Mouse (Mus musculus): Measurements from ENCODE around the gene Gpatch11. TPM values are rescaled to one million over a fixed set of nuclear protein-coding genes. Genes with fewer than 3 reads are reported as not detected.
"Not testable (repeated sequence)": the region's sequence is repeated elsewhere in the genome, so short reads cannot be mapped to it uniquely, and the experiment has no call there.

Gpatch11 gene
- polyA plus RNA-seq (2015; fragmentation: Nextera tagmentation; extraction: Ambion mirVana): 50.9 and 51.6 TPM in 2 replicates

DNA sequence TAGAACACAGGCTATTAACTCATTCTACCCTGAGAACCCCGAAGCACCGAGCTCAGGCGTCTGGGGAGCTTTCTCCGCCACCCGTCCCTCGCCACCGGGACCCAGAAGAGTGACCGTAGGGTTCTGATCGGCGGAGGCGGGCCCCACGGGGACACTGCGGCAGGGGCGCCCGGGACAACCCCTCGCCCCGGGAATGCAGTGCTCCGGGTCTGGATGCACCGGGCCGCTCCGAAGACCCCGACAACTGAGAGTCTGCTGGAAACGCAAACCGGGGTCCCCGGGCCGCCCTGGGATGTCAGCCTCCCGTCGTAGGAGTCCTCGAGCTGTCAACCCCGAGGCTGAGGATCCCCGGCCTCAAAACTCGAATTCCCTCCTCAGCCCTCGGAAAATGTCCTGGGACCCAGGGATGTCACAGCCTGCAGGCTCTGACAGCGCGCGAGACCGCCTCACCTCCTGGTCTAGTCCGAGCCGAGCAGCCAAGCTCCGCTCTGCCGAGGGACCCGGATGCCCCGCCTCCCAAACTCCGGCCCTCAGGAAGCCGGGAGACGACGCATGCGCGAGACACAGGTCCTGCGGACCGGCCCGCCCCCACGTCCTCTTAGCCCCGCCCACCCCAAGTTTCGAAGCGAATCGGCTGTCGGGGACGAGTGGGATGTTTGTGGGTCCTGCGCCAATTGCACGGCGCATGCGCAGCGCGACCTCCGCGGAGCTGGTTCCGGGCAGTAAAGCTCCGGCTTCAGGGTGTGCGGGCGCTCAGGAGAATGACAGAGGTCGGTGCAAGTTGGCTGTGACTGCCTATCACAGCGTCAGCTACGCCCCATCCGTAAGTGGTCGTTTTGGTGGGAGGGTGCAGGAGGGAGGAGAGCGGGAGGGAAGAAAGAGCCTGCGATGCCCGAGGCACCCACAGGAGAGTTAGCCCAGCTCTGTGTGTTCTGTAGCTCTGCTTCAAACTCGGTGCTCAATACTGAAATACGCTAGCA is at the start of gene Gpatch11, which contains the start of gene Heatr5b:
TSS of gene Gpatch11 (plus strand) at position 712 of the 980 bp plus-strand sequence.
TSS of gene Heatr5b (minus strand) at position 509 of the 980 bp plus-strand sequence.
- Histone ChIP-seq H3K36me3 (ENCODE audit: control insufficient read depth, insufficient read depth, low read length) (peaks cover 12% of the 10 kb centered on the region), H3K4me3 (ENCODE audit: low read depth, low read length) (peak within 1 kb of the TSS; percentile 89), H3K27ac (ENCODE audit: low read length) (peak within 1 kb of the TSS; percentile 87), H3K4me2 (ENCODE audit: low read length) (peak within 1 kb of the TSS; percentile 94), H3K9ac (ENCODE audit: low read depth, low read length) (peak within 1 kb of the TSS; percentile 93), H3K4me1 (ENCODE audit: control insufficient read depth, insufficient read depth, low read length) (peaks cover 21% of the 10 kb centered on the region), H3K9me3 (replicated peaks; ENCODE audit: control insufficient read depth, low read length, poor library complexity, severe bottlenecking) (no peaks in the 10 kb centered on the region), H3K27me3 (ENCODE audit: control insufficient read depth, insufficient read depth, low read depth, low read length) (no peaks in the 10 kb centered on the region)
- ATAC-seq: peak; percentile 99
- WGBS: under 1% methylated on average over 81 of the region's 81 CpGs

- H3K9ac ChIP-seq (ENCODE audit: low read depth, low read length); H3K27me3 ChIP-seq (ENCODE audit: control insufficient read depth, insufficient read depth, low read depth, low read length); H3K4me2 ChIP-seq (ENCODE audit: low read length); H3K9me3 ChIP-seq (replicated peaks; ENCODE audit: control insufficient read depth, low read length, poor library complexity, severe bottlenecking); H3K4me1 ChIP-seq (ENCODE audit: control insufficient read depth, insufficient read depth, low read length); ATAC-seq; H3K27ac ChIP-seq (ENCODE audit: low read length); H3K4me3 ChIP-seq (ENCODE audit: low read depth, low read length): not testable (repeated sequence)
- 71% methylated on average over 3 of the region's 3 CpGs for WGBS
- H3K36me3 ChIP-seq (ENCODE audit: control insufficient read depth, insufficient read depth, low read length): peaks cover 11% of the 10 kb centered on the region
Observed at GRCm38 (mm10) chr17:78788273-78788672, 47.1 kb upstream of the Gpatch11 start.

- H3K9ac ChIP-seq (ENCODE audit: low read depth, low read length): no peak overlapping the region
- H3K36me3 ChIP-seq (ENCODE audit: control insufficient read depth, insufficient read depth, low read length): peaks cover 22% of the 10 kb centered on the region
Observed at GRCm38 (mm10) chr17:78791068-78791689, 44.2 kb upstream of the Gpatch11 start.

GRCm38 (mm10) chr17:78791690-78792070 is 43.7 kb upstream of the Gpatch11 start:
- H3K9ac ChIP-seq (ENCODE audit: low read depth, low read length): no peak overlapping the region
- no peaks in the 10 kb centered on the region for H3K4me1 ChIP-seq (ENCODE audit: control insufficient read depth, insufficient read depth, low read length)
- no peak for ATAC-seq
- H3K4me3 ChIP-seq (ENCODE audit: low read depth, low read length): no peak overlapping the region
- no peaks in the 10 kb centered on the region for H3K27me3 ChIP-seq (ENCODE audit: control insufficient read depth, insufficient read depth, low read depth, low read length)
- H3K9me3 ChIP-seq (replicated peaks; ENCODE audit: control insufficient read depth, low read length, poor library complexity, severe bottlenecking): no peaks in the 10 kb centered on the region
- H3K27ac ChIP-seq (ENCODE audit: low read length): no peak overlapping the region
- WGBS: 92% methylated on average over 3 of the region's 3 CpGs
- no peak overlapping the region for H3K4me2 ChIP-seq (ENCODE audit: low read length)
- H3K36me3 ChIP-seq (ENCODE audit: control insufficient read depth, insufficient read depth, low read length): peaks cover 22% of the 10 kb centered on the region

More at GRCm38 (mm10) chr17:78791068-78791689, 44.2 kb upstream of the Gpatch11 start:
- no peaks in the 10 kb centered on the region for H3K9me3 ChIP-seq (replicated peaks; ENCODE audit: control insufficient read depth, low read length, poor library complexity, severe bottlenecking)
- no peak overlapping the region for H3K4me3 ChIP-seq (ENCODE audit: low read depth, low read length)
- H3K4me1 ChIP-seq (ENCODE audit: control insufficient read depth, insufficient read depth, low read length): no peaks in the 10 kb centered on the region
- ATAC-seq: no peak
- H3K27ac ChIP-seq (ENCODE audit: low read length): no peak overlapping the region
- H3K4me2 ChIP-seq (ENCODE audit: low read length): no peak overlapping the region
- H3K27me3 ChIP-seq (ENCODE audit: control insufficient read depth, insufficient read depth, low read depth, low read length): no peaks in the 10 kb centered on the region
- 76% methylated on average over 7 of the region's 7 CpGs for WGBS

DNA sequence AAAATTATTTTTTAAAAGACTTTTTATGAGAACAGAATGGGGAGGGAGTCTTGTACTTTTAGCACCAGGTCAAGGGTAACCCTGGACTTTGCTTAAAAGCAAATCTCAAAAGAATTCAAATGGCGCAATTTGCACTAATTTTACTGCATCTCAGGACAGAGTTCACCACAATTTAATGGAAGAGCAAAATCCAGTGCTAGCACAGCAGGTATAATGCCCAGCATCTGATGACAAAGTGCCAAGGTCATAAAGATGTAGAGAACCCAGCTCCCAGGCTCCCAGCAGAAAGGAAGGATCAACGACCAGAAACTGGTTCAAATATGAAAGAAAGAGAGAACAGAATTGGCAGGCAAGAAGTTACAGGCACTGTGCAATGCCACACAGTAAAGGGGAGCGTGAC is 43.2 kb upstream of the Gpatch11 start:
- no peaks in the 10 kb centered on the region for H3K27me3 ChIP-seq (ENCODE audit: control insufficient read depth, insufficient read depth, low read depth, low read length)
- H3K36me3 ChIP-seq (ENCODE audit: control insufficient read depth, insufficient read depth, low read length): peaks cover 22% of the 10 kb centered on the region
- H3K9me3 ChIP-seq (replicated peaks; ENCODE audit: control insufficient read depth, low read length, poor library complexity, severe bottlenecking): no peaks in the 10 kb centered on the region
- no peak for ATAC-seq
- 85% methylated on average over 3 of the region's 3 CpGs for WGBS
- no peak overlapping the region for H3K4me2 ChIP-seq (ENCODE audit: low read length)
- no peak overlapping the region for H3K27ac ChIP-seq (ENCODE audit: low read length)
- no peaks in the 10 kb centered on the region for H3K4me1 ChIP-seq (ENCODE audit: control insufficient read depth, insufficient read depth, low read length)
- H3K9ac ChIP-seq (ENCODE audit: low read depth, low read length): no peak overlapping the region
- H3K4me3 ChIP-seq (ENCODE audit: low read depth, low read length): no peak overlapping the region

- peaks cover 18% of the 10 kb centered on the region for H3K36me3 ChIP-seq (ENCODE audit: control insufficient read depth, insufficient read depth, low read length)
- H3K9me3 ChIP-seq (replicated peaks; ENCODE audit: control insufficient read depth, low read length, poor library complexity, severe bottlenecking): no peaks in the 10 kb centered on the region
- WGBS: 87% methylated on average over 5 of the region's 5 CpGs
Observed at GRCm38 (mm10) chr17:78794390-78794789, 41.0 kb upstream of the Gpatch11 start.

GRCm38 (mm10) chr17:78797222-78797621 is 38.1 kb upstream of the Gpatch11 start:
- no peak for ATAC-seq
- peaks cover 25% of the 10 kb centered on the region for H3K36me3 ChIP-seq (ENCODE audit: control insufficient read depth, insufficient read depth, low read length)
- H3K9ac ChIP-seq (ENCODE audit: low read depth, low read length): no peak overlapping the region
- H3K4me3 ChIP-seq (ENCODE audit: low read depth, low read length): no peak overlapping the region
- H3K27ac ChIP-seq (ENCODE audit: low read length): no peak overlapping the region
- H3K27me3 ChIP-seq (ENCODE audit: control insufficient read depth, insufficient read depth, low read depth, low read length): no peaks in the 10 kb centered on the region
- 93% methylated on average over 1 of the region's 1 CpGs for WGBS
- no peaks in the 10 kb centered on the region for H3K9me3 ChIP-seq (replicated peaks; ENCODE audit: control insufficient read depth, low read length, poor library complexity, severe bottlenecking)
- H3K4me2 ChIP-seq (ENCODE audit: low read length): no peak overlapping the region
- no peaks in the 10 kb centered on the region for H3K4me1 ChIP-seq (ENCODE audit: control insufficient read depth, insufficient read depth, low read length)

More at GRCm38 (mm10) chr17:78794390-78794789, 41.0 kb upstream of the Gpatch11 start:
- Histone ChIP-seq H3K4me3 (ENCODE audit: low read depth, low read length) (no peak overlapping the region), H3K27me3 (ENCODE audit: control insufficient read depth, insufficient read depth, low read depth, low read length) (no peaks in the 10 kb centered on the region), H3K9ac (ENCODE audit: low read depth, low read length) (no peak overlapping the region), H3K4me2 (ENCODE audit: low read length) (no peak overlapping the region), H3K4me1 (ENCODE audit: control insufficient read depth, insufficient read depth, low read length) (no peaks in the 10 kb centered on the region), H3K27ac (ENCODE audit: low read length) (no peak overlapping the region)
- no peak for ATAC-seq

DNA sequence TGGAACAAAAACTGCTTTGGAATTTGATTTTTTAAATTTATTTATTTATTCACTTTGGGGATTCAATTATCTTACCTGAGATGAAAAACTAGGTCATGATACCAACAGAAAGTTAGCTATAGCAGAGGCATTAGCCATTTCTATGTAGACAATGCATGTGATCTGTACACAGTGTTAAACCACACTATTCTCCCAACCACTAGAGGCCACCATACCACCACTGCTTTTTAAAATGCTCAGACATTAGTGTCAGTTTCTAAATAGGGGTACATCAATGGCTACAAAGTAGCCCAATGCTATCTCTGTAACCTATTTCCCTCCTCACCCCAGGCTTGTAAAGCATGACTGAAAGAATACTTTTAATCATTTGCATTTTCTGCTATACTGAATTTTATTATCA is 26.3 kb upstream of the Gpatch11 start:
- Histone ChIP-seq H3K9me3 (replicated peaks; ENCODE audit: control insufficient read depth, low read length, poor library complexity, severe bottlenecking) (no peaks in the 10 kb centered on the region), H3K27me3 (ENCODE audit: control insufficient read depth, insufficient read depth, low read depth, low read length) (no peaks in the 10 kb centered on the region), H3K9ac (ENCODE audit: low read depth, low read length) (no peak overlapping the region), H3K4me3 (ENCODE audit: low read depth, low read length) (no peak overlapping the region), H3K36me3 (ENCODE audit: control insufficient read depth, insufficient read depth, low read length) (peaks cover 26% of the 10 kb centered on the region), H3K4me1 (ENCODE audit: control insufficient read depth, insufficient read depth, low read length) (no peaks in the 10 kb centered on the region), H3K27ac (ENCODE audit: low read length) (no peak overlapping the region), H3K4me2 (ENCODE audit: low read length) (no peak overlapping the region)
- ATAC-seq: no peak

DNA sequence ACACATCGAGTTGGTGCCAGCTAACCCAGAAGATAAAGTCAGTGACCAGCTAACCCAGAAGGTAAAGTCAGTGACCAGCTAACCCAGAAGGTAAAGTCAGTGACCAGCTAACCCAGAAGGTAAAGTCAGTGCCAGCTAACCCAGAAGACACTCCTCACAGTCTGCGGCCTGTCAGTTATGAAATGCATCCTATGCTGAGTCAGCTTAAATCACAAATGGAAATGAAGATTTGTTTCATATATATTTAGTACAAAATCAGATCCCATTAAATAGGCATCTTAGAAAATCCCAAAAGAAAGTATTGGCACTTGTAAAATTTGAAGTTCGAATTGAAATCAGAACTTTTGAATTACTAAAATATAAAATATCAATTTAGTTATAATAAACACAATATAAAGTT is 25.8 kb upstream of the Gpatch11 start:
- peaks cover 22% of the 10 kb centered on the region for H3K36me3 ChIP-seq (ENCODE audit: control insufficient read depth, insufficient read depth, low read length)
- WGBS: 93% methylated on average over 3 of the region's 3 CpGs
- ATAC-seq: no peak

More for the DNA sequence above, 25.8 kb upstream of the Gpatch11 start:
- no peak overlapping the region for H3K27ac ChIP-seq (ENCODE audit: low read length)
- H3K9ac ChIP-seq (ENCODE audit: low read depth, low read length): no peak overlapping the region
- no peak overlapping the region for H3K4me2 ChIP-seq (ENCODE audit: low read length)
- no peaks in the 10 kb centered on the region for H3K4me1 ChIP-seq (ENCODE audit: control insufficient read depth, insufficient read depth, low read length)
- no peaks in the 10 kb centered on the region for H3K27me3 ChIP-seq (ENCODE audit: control insufficient read depth, insufficient read depth, low read depth, low read length)
- no peaks in the 10 kb centered on the region for H3K9me3 ChIP-seq (replicated peaks; ENCODE audit: control insufficient read depth, low read length, poor library complexity, severe bottlenecking)
- no peak overlapping the region for H3K4me3 ChIP-seq (ENCODE audit: low read depth, low read length)

Measured in midbrain, embryonic 16.5 days (tissue).